Mouse (Mus musculus) midbrain, embryonic 10.5 days (tissue): Measurements from ENCODE around the gene Ppp2r1b. TPM values are rescaled to one million over a fixed set of nuclear protein-coding genes. Genes with fewer than 3 reads are reported as not detected.
"Not testable (repeated sequence)": the region's sequence is repeated elsewhere in the genome, so short reads cannot be mapped to it uniquely, and the experiment has no call there.

ENCODE experiments used
- DNase-seq: peaks from one replicate; pipeline ENCODE4 v3.0.0-alpha.2; 2017; ENCODE audit warnings: low spot score
- H3K27ac ChIP-seq: fragments of 300-500 bp; sonication (generic); replicated peaks from 2 replicates; pipeline ENCODE4 v1.5.1; 2016; ENCODE audit warnings: mild to moderate bottlenecking
- H3K27me3 ChIP-seq: fragments of 300-500 bp; sonication (generic); 2 replicates; pipeline ENCODE4 v1.6.1; 2016; ENCODE audit warnings: low read depth, mild to moderate bottlenecking; ENCODE audit not compliant: poor library complexity, severe bottlenecking
- H3K36me3 ChIP-seq: fragments of 300-500 bp; sonication (generic); 2 replicates; pipeline ENCODE4 v1.6.1; 2016; ENCODE audit warnings: mild to moderate bottlenecking, moderate library complexity
- H3K4me1 ChIP-seq: fragments of 300-500 bp; sonication (generic); 2 replicates; pipeline ENCODE4 v1.6.1; 2016
- H3K4me3 ChIP-seq: fragments of 300-500 bp; sonication (generic); 2 replicates; pipeline ENCODE4 v1.5.1; 2016; ENCODE audit warnings: mild to moderate bottlenecking, moderate library complexity
- H3K9me3 ChIP-seq: fragments of 300-500 bp; sonication (generic); replicated peaks from 2 replicates; pipeline ENCODE4 v1.6.1; 2016; ENCODE audit warnings: mild to moderate bottlenecking
- WGBS: fragments of 180-500 bp; shearing (Covaris S2); methylation state at CpG from one replicate; pipeline ENCODE4 v1.1.7; 2016; 5-methylcytosine and 5-hydroxymethylcytosine counted together
- polyA plus RNA-seq: library from polyadenylated mRNA; unstranded; fragments of >200 nt; fragmentation: Nextera tagmentation; extraction: Ambion mirVana; gene quantifications from 2 replicates; pipeline ENCODE4 v1.2.1, GENCODE M21; 2016

Ppp2r1b gene
- polyA plus RNA-seq, 1 experiment from 2014 or later, result 160 TPM

GRCm38 (mm10) chr9:50819716-50820115 is 25.4 kb upstream of the Ppp2r1b start:
- 94% methylated on average over 6 of the region's 6 CpGs for WGBS
- no peak overlapping the region for H3K4me3 ChIP-seq
- no peaks in the 10 kb centered on the region for H3K27me3 ChIP-seq
- H3K27ac ChIP-seq, result no peak overlapping the region
- no peaks in the 10 kb centered on the region for H3K9me3 ChIP-seq
- no peaks in the 10 kb centered on the region for H3K4me1 ChIP-seq
- DNase-seq, result no peak
- peaks cover 72% of the 10 kb centered on the region for H3K36me3 ChIP-seq

GRCm38 (mm10) chr9:50821651-50822050 is 23.4 kb upstream of the Ppp2r1b start:
- no peaks in the 10 kb centered on the region for H3K27me3 ChIP-seq
- no peak for DNase-seq
- 89% methylated on average over 6 of the region's 6 CpGs for WGBS
- H3K27ac ChIP-seq, result no peak overlapping the region
- H3K36me3 ChIP-seq, result peaks cover 57% of the 10 kb centered on the region
- no peaks in the 10 kb centered on the region for H3K4me1 ChIP-seq
- H3K9me3 ChIP-seq, result no peaks in the 10 kb centered on the region
- no peak overlapping the region for H3K4me3 ChIP-seq

DNA sequence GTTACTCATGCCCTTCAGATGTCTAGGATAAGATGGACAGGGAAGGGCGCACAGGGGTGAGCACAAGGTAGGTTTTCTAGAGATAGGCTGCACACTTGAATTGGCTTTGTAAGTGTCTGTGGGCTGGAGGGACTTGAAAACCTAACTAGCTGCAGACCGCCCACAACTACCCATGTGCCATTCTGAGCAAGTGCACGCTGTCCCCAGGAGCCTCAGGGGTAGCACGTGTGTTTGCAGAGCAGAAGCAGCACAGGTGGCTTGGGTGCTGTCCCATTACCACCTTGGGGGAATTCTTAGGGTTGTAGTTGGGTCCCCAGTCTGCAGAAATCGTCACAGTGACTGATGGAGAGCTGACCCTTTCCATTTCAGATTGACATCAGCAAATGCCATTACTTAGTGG is 22.9 kb upstream of the Ppp2r1b start:
- Histone ChIP-seq H3K9me3 (no peaks in the 10 kb centered on the region), H3K4me3 (no peak overlapping the region), H3K27me3 (no peaks in the 10 kb centered on the region), H3K27ac (no peak overlapping the region), H3K36me3 (peaks cover 51% of the 10 kb centered on the region), H3K4me1 (no peaks in the 10 kb centered on the region)
- 93% methylated on average over 5 of the region's 5 CpGs for WGBS
- no peak for DNase-seq

GRCm38 (mm10) chr9:50823779-50824453 is 21.2 kb upstream of the Ppp2r1b start:
- H3K4me1 ChIP-seq, result no peaks in the 10 kb centered on the region
- H3K27ac ChIP-seq, result no peak overlapping the region
- peaks cover 51% of the 10 kb centered on the region for H3K36me3 ChIP-seq
- no peaks in the 10 kb centered on the region for H3K27me3 ChIP-seq
- DNase-seq, result no peak
- H3K4me3 ChIP-seq, result no peak overlapping the region
- 87% methylated on average over 11 of the region's 11 CpGs for WGBS
- no peaks in the 10 kb centered on the region for H3K9me3 ChIP-seq

DNA sequence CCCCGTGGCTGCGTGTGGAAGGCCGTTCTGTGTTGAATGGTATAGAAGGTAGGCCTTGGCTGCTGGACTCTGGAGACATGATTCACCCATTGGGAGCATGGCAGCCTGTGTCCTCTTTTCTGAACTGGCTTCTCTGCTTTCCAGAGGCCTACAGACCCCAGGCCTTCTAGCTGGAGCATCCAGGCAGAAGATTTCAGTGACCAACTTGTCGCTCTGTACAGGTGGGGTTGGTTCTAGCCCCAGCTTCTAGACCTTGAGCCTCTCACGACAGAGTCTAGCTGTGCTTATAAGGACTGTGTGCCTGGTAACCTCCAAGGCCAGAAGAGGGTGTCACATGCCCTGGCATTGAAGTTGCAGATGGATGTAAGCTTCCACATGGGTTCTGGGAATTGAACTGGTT is 13.6 kb upstream of the Ppp2r1b start:
- Histone ChIP-seq H3K27me3 (no peaks in the 10 kb centered on the region), H3K27ac (no peak overlapping the region), H3K4me1 (no peaks in the 10 kb centered on the region), H3K4me3 (no peak overlapping the region), H3K9me3 (no peaks in the 10 kb centered on the region), H3K36me3 (peaks cover 28% of the 10 kb centered on the region)
- 95% methylated on average over 5 of the region's 5 CpGs for WGBS
- DNase-seq, result no peak

- peaks cover 28% of the 10 kb centered on the region for H3K36me3 ChIP-seq
- no peak overlapping the region for H3K27ac ChIP-seq
- WGBS, result 96% methylated on average over 4 of the region's 4 CpGs
- DNase-seq, result no peak
- no peak overlapping the region for H3K4me3 ChIP-seq
- no peaks in the 10 kb centered on the region for H3K4me1 ChIP-seq
- H3K9me3 ChIP-seq, result no peaks in the 10 kb centered on the region
- no peaks in the 10 kb centered on the region for H3K27me3 ChIP-seq
Measured at GRCm38 (mm10) chr9:50832162-50832561, 12.9 kb upstream of the Ppp2r1b start.

DNA sequence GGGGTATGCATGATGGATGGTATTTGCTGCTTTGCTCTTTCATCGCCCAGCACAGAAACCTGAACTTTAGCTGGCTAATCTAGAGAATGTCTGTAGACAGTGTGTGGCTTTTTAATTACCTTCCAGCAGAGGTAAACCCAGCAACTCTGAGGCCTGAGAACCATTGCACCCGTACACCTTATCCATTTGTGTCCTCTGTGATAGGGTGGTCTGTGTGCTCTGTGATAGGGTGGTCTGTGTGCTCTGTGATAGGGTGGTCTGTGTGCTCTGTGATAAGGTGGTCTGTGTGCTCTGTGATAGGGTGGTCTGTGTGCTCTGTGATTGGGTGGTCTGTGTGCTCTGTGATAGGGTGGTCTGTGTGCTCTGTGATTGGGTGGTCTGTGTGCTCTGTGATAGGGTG is 12.5 kb upstream of the Ppp2r1b start:
- not testable (repeated sequence) for H3K27me3 ChIP-seq, H3K4me3 ChIP-seq, DNase-seq, H3K27ac ChIP-seq, H3K9me3 ChIP-seq, H3K4me1 ChIP-seq
- WGBS, result 85% methylated on average over 2 of the region's 2 CpGs
- peaks cover 30% of the 10 kb centered on the region for H3K36me3 ChIP-seq

DNA sequence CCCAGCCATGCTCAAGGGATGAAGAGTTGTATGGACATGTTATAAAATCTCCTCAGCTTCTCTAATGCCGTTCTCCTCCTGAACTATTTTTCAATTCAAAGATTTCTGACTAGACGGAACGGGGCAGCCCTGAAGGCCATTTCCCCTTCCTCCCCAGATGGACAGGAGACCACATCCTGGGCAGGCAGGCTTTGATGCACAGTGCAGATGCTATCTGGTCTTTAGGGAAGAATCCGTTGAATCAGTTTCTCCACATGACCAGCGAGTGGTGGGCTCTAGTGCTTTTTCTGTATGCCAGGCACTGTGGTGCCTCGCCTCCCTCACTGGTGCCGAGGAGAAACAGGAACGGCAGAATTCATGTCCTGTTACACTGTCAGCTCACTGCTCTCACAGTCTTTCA is 11.3 kb upstream of the Ppp2r1b start:
- H3K27me3 ChIP-seq, result no peaks in the 10 kb centered on the region
- WGBS, result 90% methylated on average over 8 of the region's 8 CpGs

DNA sequence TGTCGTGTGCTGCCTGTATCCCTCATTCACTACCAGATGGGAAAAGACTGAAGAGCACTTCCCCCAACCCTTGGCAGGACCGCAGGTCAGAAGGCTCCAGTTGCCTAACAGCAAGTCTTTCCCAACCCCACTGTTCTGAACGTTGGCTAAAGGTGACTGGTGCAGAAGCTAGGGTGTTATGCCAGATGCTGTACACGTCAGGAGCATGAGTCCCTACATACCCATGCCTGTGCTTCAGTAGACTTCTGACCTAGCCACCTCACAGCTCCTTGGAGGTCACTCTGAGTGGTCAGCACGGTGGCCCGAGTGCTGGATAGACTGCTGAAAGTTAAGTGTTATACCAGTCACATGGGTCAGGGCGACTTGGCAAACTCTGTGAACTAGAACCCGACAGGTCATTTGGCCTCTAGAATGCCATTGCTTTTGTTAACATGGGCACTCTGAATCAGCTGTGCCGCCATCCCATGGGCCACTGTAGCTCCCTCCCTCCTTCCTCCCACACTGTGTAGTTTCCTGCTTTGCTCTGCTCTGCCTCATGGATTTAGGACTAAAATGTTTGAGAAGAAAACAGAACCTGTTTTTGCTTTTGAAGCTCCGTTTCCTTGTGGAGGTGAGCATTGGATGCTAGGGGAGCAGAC is 9.9 kb upstream of the Ppp2r1b start:
- no peak for DNase-seq
- H3K36me3 ChIP-seq, result peaks cover 23% of the 10 kb centered on the region
- H3K9me3 ChIP-seq, result no peaks in the 10 kb centered on the region
- no peak overlapping the region for H3K27ac ChIP-seq
- no peaks in the 10 kb centered on the region for H3K4me1 ChIP-seq
- 86% methylated on average over 10 of the region's 10 CpGs for WGBS
- H3K27me3 ChIP-seq, result no peaks in the 10 kb centered on the region
- no peak overlapping the region for H3K4me3 ChIP-seq

More for the DNA sequence above, 11.3 kb upstream of the Ppp2r1b start:
- H3K4me1 ChIP-seq, result no peaks in the 10 kb centered on the region
- H3K9me3 ChIP-seq, result no peaks in the 10 kb centered on the region
- H3K4me3 ChIP-seq, result no peak overlapping the region
- peaks cover 26% of the 10 kb centered on the region for H3K36me3 ChIP-seq
- 0 out of 2 replicates have a peak overlapping the region, but pooled peaks have one; percentile 61 for H3K27ac ChIP-seq
- DNase-seq, result no peak

- H3K27me3 ChIP-seq, result no peaks in the 10 kb centered on the region
- H3K9me3 ChIP-seq, result no peaks in the 10 kb centered on the region
- no peak overlapping the region for H3K4me3 ChIP-seq
- 93% methylated on average over 4 of the region's 4 CpGs for WGBS
- DNase-seq, result no peak
- H3K36me3 ChIP-seq, result peaks cover 23% of the 10 kb centered on the region
- H3K27ac ChIP-seq, result no peak overlapping the region
- no peaks in the 10 kb centered on the region for H3K4me1 ChIP-seq
Measured at GRCm38 (mm10) chr9:50836097-50836496, 9.0 kb upstream of the Ppp2r1b start.

GRCm38 (mm10) chr9:50841079-50841789 is 3.9 kb upstream of the Ppp2r1b start:
- no peak for DNase-seq
- H3K27me3 ChIP-seq, result no peaks in the 10 kb centered on the region
- no peak overlapping the region for H3K27ac ChIP-seq
- H3K4me3 ChIP-seq, result no peak overlapping the region
- H3K4me1 ChIP-seq, result no peaks in the 10 kb centered on the region
- 90% methylated on average over 13 of the region's 13 CpGs for WGBS
- H3K36me3 ChIP-seq, result peaks cover 28% of the 10 kb centered on the region
- H3K9me3 ChIP-seq, result no peaks in the 10 kb centered on the region

DNA sequence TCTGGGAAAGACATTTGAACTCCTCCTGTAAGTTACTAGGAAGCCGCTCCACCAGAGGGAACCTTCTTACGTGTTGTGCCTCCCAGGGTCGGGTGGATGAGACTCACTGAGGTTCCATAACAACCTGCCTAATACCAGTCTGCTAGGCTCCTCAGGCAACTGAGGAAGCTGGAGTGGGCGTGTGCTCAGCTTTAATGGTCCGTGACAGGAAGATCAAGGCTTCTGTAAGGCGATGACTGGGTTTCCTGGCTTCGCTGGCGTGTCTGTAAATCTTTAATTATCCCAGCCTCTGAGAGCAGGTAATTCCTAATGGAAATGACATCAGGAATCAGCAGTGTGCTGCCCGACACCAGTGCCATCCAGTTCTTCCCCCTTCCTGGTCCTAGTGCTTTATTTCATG is 446 bp downstream of the Ppp2r1b start:
- H3K27me3 ChIP-seq, result no peaks in the 10 kb centered on the region
- peaks cover 20% of the 10 kb centered on the region for H3K36me3 ChIP-seq
- 73% methylated on average over 9 of the region's 9 CpGs for WGBS
- no peaks in the 10 kb centered on the region for H3K9me3 ChIP-seq
- no peak overlapping the region for H3K27ac ChIP-seq
- no peak overlapping the region for H3K4me3 ChIP-seq
- peaks cover 9% of the 10 kb centered on the region for H3K4me1 ChIP-seq
- DNase-seq, result no peak

- H3K9me3 ChIP-seq, result no peaks in the 10 kb centered on the region
- peaks cover 14% of the 10 kb centered on the region for H3K4me1 ChIP-seq
- no peaks in the 10 kb centered on the region; the same call in 1 of the 2 replicates for H3K27me3 ChIP-seq
- WGBS, result 90% methylated on average over 6 of the region's 6 CpGs
- no peak overlapping the region for H3K27ac ChIP-seq
- H3K4me3 ChIP-seq, result no peak overlapping the region
- DNase-seq, result no peak
- H3K36me3 ChIP-seq, result peaks cover 20% of the 10 kb centered on the region
Measured at GRCm38 (mm10) chr9:50847133-50847532, 2.0 kb downstream of the Ppp2r1b start.
